Comparison of ENCODE assay signal across 8 mouse cellular contexts in the genomic region with DNA sequence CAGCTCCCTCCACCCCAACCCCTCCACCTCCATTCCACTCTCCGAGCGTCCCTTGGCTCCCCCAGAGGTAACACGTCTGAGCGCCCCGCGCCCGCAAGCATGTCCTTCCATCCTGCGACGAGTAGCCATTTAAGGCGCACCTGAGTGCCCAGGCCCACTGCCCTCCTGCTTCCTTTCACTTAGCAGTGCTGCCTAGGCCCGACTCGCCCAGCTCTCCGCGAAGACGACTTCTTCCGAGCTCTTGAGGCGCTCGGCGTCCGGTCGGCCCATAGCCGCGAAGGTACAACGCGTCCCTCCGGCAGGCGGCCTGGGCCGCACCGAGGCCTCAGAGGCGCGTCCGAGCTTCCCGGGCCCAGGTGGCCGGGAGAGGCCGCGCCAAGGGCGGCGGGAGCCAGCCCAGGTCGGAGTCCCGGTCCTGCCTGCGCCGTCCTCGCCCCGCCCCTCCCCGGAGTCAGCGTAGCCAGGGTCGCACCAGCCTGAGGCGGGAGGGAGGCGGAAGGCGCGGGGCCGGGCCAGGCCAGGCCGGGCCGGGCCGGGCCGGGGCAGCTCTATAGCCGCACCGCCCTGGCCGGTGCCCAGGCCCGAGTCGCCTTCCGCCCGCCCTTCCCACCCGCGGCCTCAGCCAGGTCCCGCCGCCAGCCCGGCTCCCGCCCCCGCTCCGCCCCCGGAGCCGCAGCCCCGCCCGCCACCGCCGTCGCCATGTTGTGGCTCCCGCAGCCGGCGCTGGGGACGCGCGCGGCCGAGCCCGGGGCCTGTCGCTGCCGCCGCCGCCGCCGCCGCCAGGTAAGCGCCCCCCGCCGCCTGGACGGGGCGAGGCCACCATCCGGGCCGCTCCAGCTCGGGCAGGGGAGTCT. TPM values are rescaled to one million over a fixed set of nuclear protein-coding genes. Genes with fewer than 3 reads are reported as not detected.
DNase-seq lines count a peak whose midpoint lies in the region; ATAC-seq and TF ChIP-seq lines count a peak whose summit lies in the region.

TSS of gene Zfp592 (plus strand) at position 702 of the 854 bp plus-strand sequence.

- peak within 1 kb of the TSS; percentile 97 for H3K27ac ChIP-seq in heart, embryonic 11.5 days (ENCODE audit: low read depth, low read length)
- peak within 1 kb of the TSS; percentile 98 for H3K27ac ChIP-seq in kidney, embryonic 16.5 days (ENCODE audit: low read length)
- H3K27ac ChIP-seq in liver, embryonic 12.5 days = peak within 1 kb of the TSS; percentile 94
- H3K27ac ChIP-seq in stomach, embryonic 14.5 days (ENCODE audit: low read length) = peak within 1 kb of the TSS; percentile 92

- H3K36me3 ChIP-seq in erythroblast, embryonic 14.5 days (ENCODE audit: control insufficient read depth) = peaks cover 18% of the 10 kb centered on the region
- H3K36me3 ChIP-seq in heart, embryonic 11.5 days (ENCODE audit: control insufficient read depth, insufficient read depth, low read length) = no peaks in the 10 kb centered on the region
- H3K36me3 ChIP-seq in kidney, embryonic 16.5 days (ENCODE audit: insufficient read depth, low read length) = 0 out of 2 replicates have a peak, but pooled peaks cover 2% of the 10 kb centered on the region
- peaks cover 4% of the 10 kb centered on the region; the same call in 1 of the 2 replicates for H3K36me3 ChIP-seq in liver, embryonic 12.5 days
- H3K36me3 ChIP-seq in stomach, embryonic 14.5 days (ENCODE audit: control insufficient read depth, insufficient read depth, low read length) = no peaks in the 10 kb centered on the region; the same call in 1 of the 2 replicates

- peak within 1 kb of the TSS; percentile 80 for H3K4me2 ChIP-seq in heart, embryonic 11.5 days
- H3K4me2 ChIP-seq in kidney, embryonic 16.5 days (replicated peaks; ENCODE audit: low read depth, low read length) = peak within 1 kb of the TSS; percentile 93
- peak within 1 kb of the TSS; percentile 97 for H3K4me2 ChIP-seq in liver, embryonic 12.5 days
- H3K4me2 ChIP-seq in stomach, embryonic 14.5 days (replicated peaks; ENCODE audit: low read depth, low read length) = peak within 1 kb of the TSS; percentile 94

- DNase-seq in CD4-positive helper T cell, adult 2 months (ENCODE audit: low read depth, low spot score) = peak; percentile 83
- peak; percentile 81 for DNase-seq in brain, embryonic 14.5 days (ENCODE audit: low read depth)
- peak; percentile 71 to 74 for DNase-seq in natural killer cell, adult 2 months (ENCODE audit: low spot score in 2 of 2)

- peak; percentile 61 for TF ChIP-seq POLR2A in brain, embryonic 14.5 days (IDR thresholded peaks at IDR 0.05; ENCODE audit: borderline replicate concordance, extremely low read depth, insufficient read depth, insufficient read length, poor library complexity, severe bottlenecking)

- H3K9ac ChIP-seq in heart, embryonic 11.5 days (ENCODE audit: low read depth, low read length) = peak within 1 kb of the TSS; percentile 98
- H3K9ac ChIP-seq in kidney, embryonic 16.5 days (replicated peaks; ENCODE audit: low read length) = peak within 1 kb of the TSS; percentile 100
- H3K9ac ChIP-seq in liver, embryonic 12.5 days = peak within 1 kb of the TSS; percentile 99
- H3K9ac ChIP-seq in stomach, embryonic 14.5 days (replicated peaks; ENCODE audit: low read depth, low read length) = peak within 1 kb of the TSS; percentile 95

- peaks cover 83% of the 10 kb centered on the region for H3K4me1 ChIP-seq in erythroblast, embryonic 14.5 days (ENCODE audit: control insufficient read depth)
- H3K4me1 ChIP-seq in heart, embryonic 11.5 days (ENCODE audit: control insufficient read depth, insufficient read depth, low read length) = peaks cover 30% of the 10 kb centered on the region
- H3K4me1 ChIP-seq in kidney, embryonic 16.5 days (ENCODE audit: insufficient read depth, low read length) = peaks cover 34% of the 10 kb centered on the region
- peaks cover 77% of the 10 kb centered on the region for H3K4me1 ChIP-seq in liver, embryonic 12.5 days
- H3K4me1 ChIP-seq in stomach, embryonic 14.5 days (ENCODE audit: control insufficient read depth, insufficient read depth, low read length) = peaks cover 27% of the 10 kb centered on the region

- H3K9me3 ChIP-seq in erythroblast, embryonic 14.5 days (ENCODE audit: control insufficient read depth, low read length) = no peaks in the 10 kb centered on the region
- H3K9me3 ChIP-seq in heart, embryonic 11.5 days (replicated peaks; ENCODE audit: control insufficient read depth, low read length) = no peaks in the 10 kb centered on the region
- no peaks in the 10 kb centered on the region for H3K9me3 ChIP-seq in kidney, embryonic 16.5 days (ENCODE audit: low read length)
- no peaks in the 10 kb centered on the region for H3K9me3 ChIP-seq in liver, embryonic 12.5 days (replicated peaks)
- no peaks in the 10 kb centered on the region for H3K9me3 ChIP-seq in stomach, embryonic 14.5 days (ENCODE audit: control insufficient read depth, low read depth, low read length)

- WGBS in heart, embryonic 11.5 days (ENCODE audit: insufficient replicate concordance) = under 1% methylated on average over 75 of the region's 102 CpGs
- under 1% methylated on average over 85 of the region's 102 CpGs for WGBS in kidney, embryonic 16.5 days
- under 1% methylated on average over 73 of the region's 102 CpGs for WGBS in liver, embryonic 12.5 days (ENCODE audit: insufficient replicate concordance)
- WGBS in stomach, embryonic 14.5 days = under 1% methylated on average over 86 of the region's 102 CpGs

- ATAC-seq in heart, embryonic 11.5 days (replicated peaks; ENCODE audit: insufficient number of reproducible peaks, low FRiP score, low TSS enrichment) = peak; percentile 89
- peak; percentile 96 for ATAC-seq in kidney, embryonic 16.5 days (ENCODE audit: low FRiP score, low TSS enrichment)
- peak; percentile 88 for ATAC-seq in liver, embryonic 12.5 days
- ATAC-seq in stomach, embryonic 14.5 days (ENCODE audit: insufficient number of reproducible peaks, insufficient read depth, low FRiP score, low read depth) = peak; percentile 94

- H3K27me3 ChIP-seq in erythroblast, embryonic 14.5 days (ENCODE audit: control insufficient read depth) = no peaks in the 10 kb centered on the region
- H3K27me3 ChIP-seq in heart, embryonic 11.5 days (ENCODE audit: control insufficient read depth, insufficient read depth, low read length) = no peaks in the 10 kb centered on the region
- no peaks in the 10 kb centered on the region for H3K27me3 ChIP-seq in kidney, embryonic 16.5 days (ENCODE audit: insufficient read depth, low read length)
- H3K27me3 ChIP-seq in liver, embryonic 12.5 days (replicated peaks) = no peaks in the 10 kb centered on the region
- H3K27me3 ChIP-seq in stomach, embryonic 14.5 days (ENCODE audit: control insufficient read depth, insufficient read depth, low read length) = no peaks in the 10 kb centered on the region

- H3K4me3 ChIP-seq in erythroblast, embryonic 14.5 days (replicated peaks) = peak within 1 kb of the TSS; percentile 98
- H3K4me3 ChIP-seq in heart, embryonic 11.5 days (ENCODE audit: low read depth, low read length) = peak within 1 kb of the TSS; percentile 94
- H3K4me3 ChIP-seq in kidney, embryonic 16.5 days (ENCODE audit: low read length) = peak within 1 kb of the TSS; percentile 97
- peak within 1 kb of the TSS; percentile 97 for H3K4me3 ChIP-seq in liver, embryonic 12.5 days
- peak within 1 kb of the TSS; percentile 91 for H3K4me3 ChIP-seq in stomach, embryonic 14.5 days (ENCODE audit: low read depth, low read length)

- TF ChIP-seq CTCF in brain, embryonic 14.5 days (IDR thresholded peaks at IDR 0.05; ENCODE audit: borderline replicate concordance, extremely low read depth, insufficient read depth, insufficient read length) = no peak; the same call in 1 of the 2 replicates

RNA-seq across cellular contexts. Expression of gene Zfp592, which starts in this region (rescaled TPM):
- polyA plus RNA-seq in brain, embryonic 14.5 days (2012; rRNA removed) = 19.9 and 20.4 TPM in 2 replicates
- 4.9 and 5.2 TPM in 2 replicates for polyA plus RNA-seq in erythroblast, embryonic 14.5 days (2012)
- polyA plus RNA-seq in heart, embryonic 11.5 days (2014; fragmentation: Nextera tagmentation; extraction: Ambion mirVana) = 12.4 and 13.4 TPM in 2 replicates
- 12.0 and 17.9 TPM in 2 replicates for polyA plus RNA-seq in kidney, embryonic 16.5 days (2015; fragmentation: Nextera tagmentation; extraction: Ambion mirVana)
- polyA plus RNA-seq in liver, embryonic 12.5 days (2016; fragmentation: Nextera tagmentation; extraction: Ambion mirVana) = 11.9 and 12.0 TPM in 2 replicates
- 15.2 and 15.4 TPM in 2 replicates for polyA plus RNA-seq in stomach, embryonic 14.5 days (2014; fragmentation: Nextera tagmentation; extraction: Ambion mirVana)

Comparison
In these comparisons a context has a peak if more than half of its experiments do, and no peak if none do; other contexts are left out.
1. Peak in every context shown above with its lines: DNase-seq, ATAC-seq, H3K4me3 ChIP-seq and H3K27ac ChIP-seq.